Mouse (Mus musculus) forebrain, postnatal 0 days (tissue): ENCODE results near the gene Etv5. TPM values are rescaled to one million over a fixed set of nuclear protein-coding genes. Genes with fewer than 3 reads are reported as not detected.

Experiments used
- ATAC-seq: fragments of 200-750 bp; cut with Nextera tagmentation; 2 replicates; pipeline ENCODE4 v1.8.0; 2017; ENCODE audit warnings: mild to moderate bottlenecking, moderate library complexity
- DNase-seq: peaks from one replicate; pipeline ENCODE4 v3.0.0-alpha.2; 2015
- H3K27ac ChIP-seq: fragments of 300-500 bp; sonication (generic); 2 replicates; pipeline ENCODE4 v1.5.1; 2014; ENCODE audit warnings: low read depth, mild to moderate bottlenecking, antibody characterized with exemption, low read length, moderate library complexity, mixed read lengths
- H3K27me3 ChIP-seq: fragments of 300-500 bp; sonication (generic); 2 replicates; pipeline ENCODE4 v1.6.1; 2014; ENCODE audit warnings: mild to moderate bottlenecking, low read length, mixed read lengths; ENCODE audit not compliant: insufficient read depth
- H3K36me3 ChIP-seq: fragments of 300-500 bp; sonication (generic); 2 replicates; pipeline ENCODE4 v1.6.1; 2014; ENCODE audit warnings: mild to moderate bottlenecking, moderate library complexity; ENCODE audit not compliant: insufficient read depth
- H3K4me1 ChIP-seq: fragments of 300-500 bp; sonication (generic); 2 replicates; pipeline ENCODE4 v1.6.1; 2014; ENCODE audit warnings: antibody characterized with exemption; ENCODE audit not compliant: insufficient read depth
- H3K4me2 ChIP-seq: fragments of 300-500 bp; sonication (generic); 2 replicates; pipeline ENCODE4 v1.6.1; 2014; ENCODE audit warnings: low read depth, mild to moderate bottlenecking, moderate library complexity
- H3K4me3 ChIP-seq: fragments of 300-500 bp; sonication (generic); 2 replicates; pipeline ENCODE4 v1.5.1; 2014; ENCODE audit warnings: low read depth, low read length, mixed read lengths
- H3K9ac ChIP-seq: fragments of 300-500 bp; sonication (generic); 2 replicates; pipeline ENCODE4 v1.6.1; 2014; ENCODE audit warnings: mild to moderate bottlenecking
- H3K9me3 ChIP-seq: fragments of 300-500 bp; sonication (generic); 2 replicates; pipeline ENCODE4 v1.6.1; 2016; ENCODE audit warnings: low read length
- CTCF ChIP-seq: sonication (generic); IDR thresholded peaks from 2 replicates; pipeline ENCODE4 v1.5.1; 2016; ENCODE audit warnings: antibody characterized with exemption, control low read depth, low read depth
- WGBS: fragments of 180-500 bp; shearing (Covaris S2); extraction: QIAGEN DNeasy Blood & Tissue Kit; methylation state at CpG from one replicate; pipeline ENCODE4 v1.1.7; 2014; 5-methylcytosine and 5-hydroxymethylcytosine counted together
- polyA plus RNA-seq: library from polyadenylated mRNA; unstranded; fragments of >200 nt; fragmentation: Nextera tagmentation; extraction: Ambion mirVana; gene quantifications from 2 replicates; pipeline ENCODE4 v1.2.1, GENCODE M21; 2015
- total RNA-seq: library from RNA; depleted of rRNA; stranded (reverse); fragments of >200 nt; gene quantifications from 2 replicates; pipeline ENCODE4 v1.2.3, GENCODE M21; 2014

Gene Etv5
- total and polyA plus RNA-seq, 2 experiments from 2014 or later = 28.6 to 37.4 TPM

DNA sequence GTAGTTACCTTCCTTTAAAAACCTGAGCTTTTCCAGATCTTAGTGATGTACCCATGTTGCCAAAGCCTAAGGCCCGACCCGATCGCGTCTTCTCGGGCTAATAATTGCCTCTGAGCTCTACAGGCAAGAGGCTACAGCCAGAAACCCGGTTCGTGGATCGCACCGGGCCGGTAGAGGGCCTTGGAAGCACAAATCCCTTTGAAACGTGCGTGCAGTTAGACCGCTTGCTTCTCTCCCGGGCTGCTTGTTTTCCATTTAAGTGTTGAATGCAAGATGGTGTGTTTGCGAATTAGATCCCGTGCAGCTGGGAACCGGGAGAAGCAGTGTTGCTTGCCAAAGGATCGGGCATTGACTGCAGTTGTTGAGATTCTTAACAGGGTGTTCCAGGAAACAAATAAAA, 750 bp upstream of the Etv5 start:
- H3K27ac ChIP-seq = peak overlapping the region; percentile 73
- under 1% methylated on average over 18 of the region's 18 CpGs for WGBS
- DNase-seq = peak; percentile 79

DNA sequence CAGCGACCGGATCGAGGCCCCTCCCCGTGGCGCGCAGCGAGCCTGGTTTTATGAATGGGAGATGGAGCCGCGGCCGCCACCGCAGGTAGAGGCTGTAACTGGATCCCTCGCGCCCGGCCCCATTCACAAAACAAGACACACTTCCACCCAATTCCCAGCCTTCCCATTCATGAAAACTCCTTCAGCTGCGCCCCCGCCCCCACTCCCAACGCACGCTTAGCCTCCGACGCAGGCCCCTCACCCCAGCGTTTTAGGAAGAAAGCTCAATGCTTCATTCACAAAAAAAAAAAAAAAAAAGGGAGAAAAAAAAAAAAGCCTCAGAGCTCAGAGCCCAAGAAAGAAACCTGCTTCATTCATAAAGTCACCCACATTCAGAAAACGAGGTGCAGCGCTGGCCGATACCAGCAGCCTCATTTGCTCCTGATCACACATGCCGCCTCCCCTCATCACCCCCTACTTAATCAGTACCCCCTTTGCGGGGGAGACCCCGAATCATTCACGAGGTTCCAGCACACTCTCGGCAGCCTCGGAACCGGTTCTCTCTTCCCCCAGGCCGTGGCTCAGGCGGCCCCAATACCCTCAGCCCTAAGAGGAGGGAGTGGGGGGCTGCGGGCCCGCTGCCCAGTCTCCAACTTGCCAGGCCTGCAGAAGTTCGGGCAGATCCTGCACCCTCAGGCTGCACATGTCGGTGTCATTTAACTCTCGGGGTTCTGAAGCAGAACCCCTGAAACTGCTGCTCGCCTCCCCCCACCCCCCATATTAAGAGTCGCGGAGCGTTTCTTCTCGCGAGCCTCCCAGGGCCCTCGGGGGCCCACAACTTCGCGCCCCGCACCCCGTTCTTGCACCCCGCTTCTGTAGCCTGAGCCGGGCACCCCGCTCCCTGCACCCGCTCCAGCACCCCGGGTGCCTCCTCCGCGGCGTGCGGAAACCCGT, 812 bp downstream of the Etv5 start:
- TF ChIP-seq CTCF = no peak
- Histone ChIP-seq H3K27ac (peak overlapping the region; percentile 76), H3K36me3 (no peaks in the 10 kb centered on the region), H3K4me3 (peak overlapping the region; percentile 65), H3K9ac (peak overlapping the region; percentile 62), H3K27me3 (peaks cover 10% of the 10 kb centered on the region), H3K4me1 (peaks cover 7% of the 10 kb centered on the region; the same call in 1 of the 2 replicates), H3K4me2 (peak overlapping the region; percentile 99), H3K9me3 (no peaks in the 10 kb centered on the region)
- DNase-seq = peak; percentile 87
- ATAC-seq = peak; percentile 26
- WGBS = under 1% methylated on average over 59 of the region's 59 CpGs

More for the DNA sequence above, 750 bp upstream of the Etv5 start:
- H3K4me1 ChIP-seq = peaks cover 7% of the 10 kb centered on the region; the same call in 1 of the 2 replicates
- H3K36me3 ChIP-seq = no peaks in the 10 kb centered on the region
- ATAC-seq = peak; percentile 10
- H3K4me3 ChIP-seq = peak overlapping the region; percentile 65
- peaks cover 10% of the 10 kb centered on the region; the same call in 1 of the 2 replicates for H3K27me3 ChIP-seq
- peak overlapping the region; percentile 47 for H3K9ac ChIP-seq
- peak overlapping the region; percentile 99 for H3K4me2 ChIP-seq
- no peaks in the 10 kb centered on the region for H3K9me3 ChIP-seq
- peak; percentile 54 for TF ChIP-seq CTCF

DNA sequence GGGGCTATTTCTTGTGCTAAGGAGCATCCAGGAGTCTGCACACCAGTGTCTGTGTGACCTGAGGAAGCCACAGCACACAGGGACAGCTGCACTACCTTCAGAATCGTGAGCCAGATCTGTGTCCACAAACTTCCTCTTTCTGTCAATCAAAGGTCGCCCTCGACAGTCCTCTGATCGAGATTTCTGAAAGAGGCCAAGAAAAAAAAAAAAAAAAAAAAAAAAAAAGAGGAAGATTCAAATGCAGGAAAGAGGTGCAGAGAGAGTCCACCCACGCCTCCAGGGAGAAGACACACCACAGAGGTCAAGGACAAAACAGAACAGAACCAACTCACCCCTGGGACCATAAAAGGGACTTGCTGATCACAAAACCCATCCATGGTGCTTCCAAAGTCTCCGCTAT, 3.4 kb downstream of the Etv5 start:
- Histone ChIP-seq H3K4me2 (no peak overlapping the region), H3K9me3 (no peaks in the 10 kb centered on the region), H3K27me3 (peaks cover under 1% of the 10 kb centered on the region), H3K9ac (no peak overlapping the region), H3K36me3 (no peaks in the 10 kb centered on the region), H3K4me3 (no peak overlapping the region), H3K27ac (no peak overlapping the region), H3K4me1 (peaks cover 6% of the 10 kb centered on the region; the same call in 1 of the 2 replicates)
- 55% methylated on average over 6 of the region's 6 CpGs for WGBS
- DNase-seq = no peak
- no peak for TF ChIP-seq CTCF
- ATAC-seq = no peak

DNA sequence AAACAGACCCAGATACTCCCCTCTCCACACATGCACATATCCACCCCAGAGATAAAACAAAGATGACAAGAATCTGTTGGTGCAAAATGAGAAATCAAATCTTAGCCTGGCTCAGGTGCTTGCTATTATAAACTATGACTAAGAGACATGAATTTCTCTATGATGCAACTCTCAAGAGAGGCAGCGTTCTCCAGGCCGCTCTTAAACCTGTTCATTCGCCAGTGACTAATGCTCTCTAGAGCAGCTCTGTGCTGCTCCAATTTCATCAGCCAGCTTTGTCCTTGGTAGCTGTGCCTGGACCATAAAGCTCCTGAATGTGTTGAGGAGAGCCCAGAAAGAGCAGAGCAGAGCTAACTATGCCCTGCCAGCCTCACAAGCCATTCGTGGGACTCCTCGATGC, 5.0 kb downstream of the Etv5 start:
- no peak overlapping the region for H3K9ac ChIP-seq
- ATAC-seq (no peak), DNase-seq (no peak)
- WGBS = 35% methylated on average over 5 of the region's 5 CpGs
- H3K4me3 ChIP-seq = no peak overlapping the region
- no peak overlapping the region for H3K27ac ChIP-seq
- no peaks in the 10 kb centered on the region for H3K9me3 ChIP-seq
- H3K4me2 ChIP-seq = peak overlapping the region; percentile 38; the same call in 1 of the 2 replicates
- TF ChIP-seq CTCF = no peak
- no peaks in the 10 kb centered on the region; the same call in none of the 2 replicates for H3K27me3 ChIP-seq
- peaks cover 14% of the 10 kb centered on the region; the same call in 1 of the 2 replicates for H3K4me1 ChIP-seq
- no peaks in the 10 kb centered on the region for H3K36me3 ChIP-seq

DNA sequence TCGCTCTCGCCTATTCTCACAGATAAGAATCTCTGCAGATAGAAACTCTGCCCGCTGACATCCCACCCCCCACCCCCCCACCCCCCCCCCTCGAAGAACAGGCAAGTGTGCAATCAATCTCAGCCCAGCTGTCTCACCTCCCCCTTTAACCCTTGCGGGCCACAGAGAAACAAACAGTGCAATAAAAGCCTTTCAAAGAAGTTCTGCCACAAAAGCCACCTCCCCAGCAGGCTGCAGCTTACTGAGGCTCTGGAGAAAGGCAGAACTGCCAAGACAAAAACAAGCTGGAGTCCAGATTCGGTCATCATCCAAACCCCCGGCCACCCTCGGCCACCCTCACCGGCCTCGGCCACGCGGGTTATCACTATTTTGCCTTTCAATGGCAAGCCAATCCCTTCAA, 5.6 kb downstream of the Etv5 start:
- Histone ChIP-seq H3K27ac (no peak overlapping the region), H3K4me1 (peaks cover 18% of the 10 kb centered on the region; the same call in 1 of the 2 replicates), H3K9me3 (no peaks in the 10 kb centered on the region), H3K27me3 (no peaks in the 10 kb centered on the region; the same call in none of the 2 replicates), H3K36me3 (no peaks in the 10 kb centered on the region), H3K4me3 (peak overlapping the region; percentile 12; the same call in 1 of the 2 replicates), H3K4me2 (peak overlapping the region; percentile 38), H3K9ac (no peak overlapping the region)
- no peak for TF ChIP-seq CTCF
- ATAC-seq (no peak), DNase-seq (no peak)
- WGBS = 9% methylated on average over 12 of the region's 12 CpGs

DNA sequence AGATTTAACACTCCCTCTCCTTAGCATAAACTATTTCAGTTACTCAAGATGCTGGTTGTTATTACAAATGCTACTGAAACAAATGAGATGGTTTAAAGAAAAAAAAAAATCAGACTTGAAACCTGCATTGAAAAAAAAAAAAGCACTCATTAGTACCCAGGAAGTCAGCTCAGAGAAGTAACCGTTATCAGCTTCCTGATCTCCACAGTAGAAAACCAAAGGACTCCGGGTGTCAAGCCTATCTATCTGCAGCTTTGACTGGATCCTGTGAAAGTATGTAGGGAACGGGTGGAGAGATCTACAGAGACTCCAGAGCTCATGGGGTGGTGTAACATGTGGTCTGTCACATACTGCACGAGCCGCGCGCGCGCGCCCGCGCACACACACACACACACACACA, 7.7 kb downstream of the Etv5 start:
- no peaks in the 10 kb centered on the region for H3K9me3 ChIP-seq
- no peak for DNase-seq
- H3K4me3 ChIP-seq = no peak overlapping the region
- no peak overlapping the region for H3K4me2 ChIP-seq
- H3K9ac ChIP-seq = no peak overlapping the region
- H3K27me3 ChIP-seq = no peaks in the 10 kb centered on the region; the same call in none of the 2 replicates
- 86% methylated on average over 12 of the region's 12 CpGs for WGBS
- H3K27ac ChIP-seq = no peak overlapping the region
- TF ChIP-seq CTCF = no peak
- H3K4me1 ChIP-seq = peaks cover 28% of the 10 kb centered on the region
- ATAC-seq = no peak
- no peaks in the 10 kb centered on the region for H3K36me3 ChIP-seq

DNA sequence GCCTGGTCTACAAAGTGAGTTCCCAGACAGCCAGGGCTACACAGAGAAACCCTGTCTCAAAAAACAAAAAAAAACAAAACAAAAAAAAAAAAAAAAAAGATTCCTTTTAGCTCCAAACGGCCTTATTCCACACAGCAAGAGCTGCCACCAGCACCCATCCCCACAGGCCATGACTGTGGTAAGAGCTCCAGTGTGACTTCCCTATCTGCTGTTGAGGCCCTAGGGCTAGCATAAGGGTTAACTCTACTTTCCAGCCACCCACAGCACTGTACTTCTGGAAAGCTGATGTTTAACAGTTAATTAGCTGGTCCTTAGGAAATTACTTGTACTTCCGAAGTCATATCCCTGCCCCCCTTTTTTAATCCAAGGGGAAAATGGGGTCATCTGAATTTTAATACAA, 8.2 kb downstream of the Etv5 start:
- H3K4me2 ChIP-seq = no peak overlapping the region
- H3K27me3 ChIP-seq = no peaks in the 10 kb centered on the region; the same call in none of the 2 replicates
- no peaks in the 10 kb centered on the region for H3K9me3 ChIP-seq
- no peak for TF ChIP-seq CTCF
- peaks cover 28% of the 10 kb centered on the region for H3K4me1 ChIP-seq
- H3K4me3 ChIP-seq = no peak overlapping the region
- ATAC-seq (no peak), DNase-seq (no peak)
- no peaks in the 10 kb centered on the region for H3K36me3 ChIP-seq
- WGBS = 52% methylated on average over 2 of the region's 2 CpGs
- no peak overlapping the region for H3K27ac ChIP-seq
- H3K9ac ChIP-seq = no peak overlapping the region
